Mouse (Mus musculus) cerebellum, postnatal 4 days (tissue): Measurements from ENCODE around the gene Slc16a11.

Source experiments
- DNase-seq, 2 experiments: peaks; one replicate each; pipeline ENCODE4 v3.0.0; 2022; ENCODE audit warnings: low spot score in 2 of 2, mixed read lengths in 1 of 2

Slc16a11 gene

DNA sequence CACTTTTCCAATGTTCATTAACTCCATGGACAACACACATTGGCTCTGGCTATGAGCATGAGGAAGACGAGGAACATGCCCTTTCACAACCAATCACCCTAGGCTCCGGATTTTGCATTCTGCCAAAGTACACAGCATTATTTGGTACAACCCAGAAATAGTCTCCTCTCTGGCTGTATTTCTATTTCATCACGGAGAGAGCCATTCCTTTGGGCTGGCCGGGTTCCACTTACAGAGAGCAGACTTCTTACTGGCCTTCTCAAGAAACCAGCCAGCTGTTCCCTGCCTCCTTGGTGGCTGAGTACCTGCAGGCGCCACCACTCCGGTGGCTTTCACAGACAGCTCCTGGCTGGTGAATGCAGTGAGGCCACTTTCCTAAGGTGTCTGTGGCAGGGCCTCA, at the start of gene Slc16a11:
TSS of gene Slc16a11 (plus strand) at position 330 of the 400 bp plus-strand sequence.
- DNase-seq: no peak

- DNase-seq: no peak
These were observed 46.3 kb upstream of the Slc16a11 start for GRCm38 (mm10) chr11:70165972-70166921.

- no peak for DNase-seq
These were observed 44.4 kb upstream of the Slc16a11 start for GRCm38 (mm10) chr11:70168136-70168535.

DNA sequence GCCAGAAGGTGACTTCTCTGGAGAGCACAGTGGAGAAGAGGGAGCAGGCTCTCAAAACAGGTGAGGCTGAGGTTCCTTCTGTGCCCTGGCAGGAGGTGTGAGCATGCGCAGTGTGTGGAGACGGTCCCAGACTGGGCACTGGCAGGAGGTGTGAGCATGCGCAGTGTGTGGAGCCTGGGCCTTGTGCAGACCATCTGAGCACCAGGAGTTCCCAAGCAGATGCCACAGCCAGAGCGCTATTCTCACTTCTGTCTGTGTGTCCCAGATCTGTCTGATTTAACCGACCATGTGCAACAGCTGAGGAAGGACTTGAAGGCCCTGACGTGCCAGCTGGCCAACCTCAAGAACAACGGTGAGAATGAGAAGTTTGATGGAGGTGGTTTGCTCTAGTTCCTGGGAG, 43.1 kb upstream of the Slc16a11 start:
- peak in 1 of 2 experiments; percentile 20 for DNase-seq

DNA sequence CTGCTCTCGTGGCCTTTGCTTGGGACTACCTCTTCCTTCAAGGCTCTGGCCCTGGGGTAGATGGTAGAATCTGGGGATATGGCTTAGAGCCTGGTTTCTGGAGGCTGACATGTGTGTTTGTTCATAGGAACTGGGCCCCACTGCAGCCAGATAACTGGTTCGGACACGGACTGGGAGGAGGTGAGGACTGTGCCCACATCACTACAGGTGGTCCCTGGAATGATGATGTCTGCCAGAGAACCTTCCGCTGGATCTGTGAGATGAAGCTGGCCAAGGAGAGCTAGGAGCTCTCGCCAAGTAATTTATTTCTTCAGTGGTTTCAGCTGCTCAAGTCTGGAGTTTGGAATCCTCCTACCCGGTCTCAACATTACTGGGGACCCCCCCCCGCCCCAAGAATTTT, 42.3 kb upstream of the Slc16a11 start:
- DNase-seq: peak in 1 of 2 experiments; percentile 65

- no peak for DNase-seq
These were observed 41.4 kb upstream of the Slc16a11 start for GRCm38 (mm10) chr11:70171181-70171580.

- no peak for DNase-seq
These were observed 40.7 kb upstream of the Slc16a11 start for GRCm38 (mm10) chr11:70171847-70172246.

DNA sequence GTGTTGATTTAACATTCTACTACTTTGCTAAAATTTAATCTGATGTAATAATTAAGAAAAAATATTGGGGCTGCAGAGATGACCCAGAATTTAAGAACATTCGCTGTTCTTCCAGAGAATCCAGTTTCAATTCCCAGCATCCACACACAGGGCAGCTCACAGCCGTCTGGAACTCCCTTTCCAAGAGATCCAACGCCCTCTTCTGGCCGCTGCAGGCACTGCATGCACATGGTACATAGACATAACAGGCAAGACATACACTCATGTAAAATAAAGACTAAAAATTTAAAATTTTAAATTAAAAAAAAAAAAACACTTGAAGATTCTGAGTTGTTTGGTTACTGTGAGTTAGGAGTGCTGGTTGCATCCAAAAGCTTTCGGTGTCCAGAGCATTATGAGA, 40.3 kb upstream of the Slc16a11 start:
- no peak for DNase-seq

GRCm38 (mm10) chr11:70174491-70174890, 38.1 kb upstream of the Slc16a11 start:
- DNase-seq: no peak

GRCm38 (mm10) chr11:70177647-70178046, 34.9 kb upstream of the Slc16a11 start:
- peak in 1 of 2 experiments; percentile 30 for DNase-seq

- DNase-seq: no peak
These were observed 34.2 kb upstream of the Slc16a11 start for GRCm38 (mm10) chr11:70178311-70178710.

- no peak for DNase-seq
These were observed 33.8 kb upstream of the Slc16a11 start for GRCm38 (mm10) chr11:70178756-70179155.

DNA sequence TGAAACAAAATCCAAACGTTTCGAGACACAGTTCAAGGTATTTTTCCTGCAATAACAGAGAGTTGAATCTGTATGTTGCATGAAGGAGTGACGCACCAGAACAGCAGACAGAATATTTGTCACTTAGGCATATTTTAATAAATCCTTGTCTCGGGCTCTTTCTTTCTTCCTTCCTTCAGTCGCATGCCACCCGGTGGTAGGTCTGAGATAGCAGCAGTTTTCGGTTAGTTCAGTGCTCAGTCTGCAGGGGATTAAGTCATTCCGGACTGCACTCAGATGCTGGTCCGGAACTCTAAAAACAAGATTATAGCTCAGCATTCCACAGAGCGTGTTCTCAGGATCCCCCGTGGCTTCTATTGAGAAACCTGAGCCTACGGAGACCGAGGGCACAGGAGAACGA, 33.2 kb upstream of the Slc16a11 start:
- DNase-seq: peak in 1 of 2 experiments; percentile 22

- no peak for DNase-seq
These were observed 32.1 kb upstream of the Slc16a11 start for GRCm38 (mm10) chr11:70180496-70180895.

- no peak for DNase-seq
These were observed 27.4 kb upstream of the Slc16a11 start for GRCm38 (mm10) chr11:70185120-70185519.

DNA sequence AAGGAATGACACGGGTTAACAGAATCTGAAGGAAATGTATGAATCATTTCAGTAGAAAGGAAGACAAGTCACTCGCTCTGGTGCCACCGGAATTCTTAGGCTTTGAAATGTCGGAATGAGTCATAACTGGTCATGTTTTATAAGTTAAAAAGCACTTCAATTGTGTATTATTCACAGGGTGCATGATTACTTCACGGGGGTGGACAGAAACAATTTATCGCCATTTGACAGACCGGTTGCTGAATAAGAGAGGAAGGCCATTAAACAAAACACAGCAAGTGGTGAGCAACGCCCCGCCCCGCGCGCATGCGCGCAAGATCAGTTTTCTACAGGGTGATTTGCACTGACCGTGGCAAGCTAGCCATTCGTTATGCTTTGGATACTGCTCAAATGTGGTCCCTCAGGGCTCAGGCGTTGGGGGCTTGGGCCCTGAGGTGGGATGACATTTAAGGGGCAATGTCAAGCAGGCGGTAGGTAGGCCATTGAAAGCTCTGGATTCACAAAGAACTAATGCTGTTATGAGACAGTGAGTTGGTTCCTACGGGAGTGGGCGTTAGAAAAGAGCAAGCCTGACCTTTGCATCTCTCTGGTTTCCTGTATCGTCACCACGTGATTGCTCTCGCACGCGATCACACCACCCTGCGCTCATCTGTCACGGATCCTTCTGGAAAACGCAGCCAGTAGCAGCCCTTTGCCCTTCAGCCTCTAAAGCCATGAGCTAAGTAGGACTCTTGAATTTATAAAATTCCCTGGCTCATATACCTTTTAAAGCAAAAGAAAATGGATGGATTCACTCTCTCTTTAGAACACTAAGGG, 23.0 kb upstream of the Slc16a11 start:
- no peak for DNase-seq

GRCm38 (mm10) chr11:70191188-70191587, 21.4 kb upstream of the Slc16a11 start:
- DNase-seq: no peak

DNA sequence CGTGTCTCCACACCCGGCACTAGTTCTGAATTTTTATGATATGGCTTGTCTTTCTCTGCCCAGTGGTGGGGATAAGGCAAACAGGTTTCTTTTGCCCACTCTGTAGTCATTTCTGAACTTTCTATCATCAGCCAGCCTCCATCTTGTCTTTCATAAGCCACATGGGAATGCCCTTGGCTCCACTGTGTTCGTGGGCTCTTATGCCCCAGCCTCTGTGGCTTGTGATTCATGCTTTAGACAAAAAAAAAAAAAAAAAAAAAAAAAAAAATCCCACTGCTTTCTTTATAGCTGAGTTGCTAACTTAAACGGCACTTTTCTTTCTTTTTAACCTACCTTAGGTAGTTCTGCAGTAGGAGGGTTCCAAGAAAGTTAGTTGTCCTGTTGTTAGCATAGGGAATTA, 20.4 kb upstream of the Slc16a11 start:
- DNase-seq: no peak

GRCm38 (mm10) chr11:70193354-70194285, 18.9 kb upstream of the Slc16a11 start:
- no peak for DNase-seq

DNA sequence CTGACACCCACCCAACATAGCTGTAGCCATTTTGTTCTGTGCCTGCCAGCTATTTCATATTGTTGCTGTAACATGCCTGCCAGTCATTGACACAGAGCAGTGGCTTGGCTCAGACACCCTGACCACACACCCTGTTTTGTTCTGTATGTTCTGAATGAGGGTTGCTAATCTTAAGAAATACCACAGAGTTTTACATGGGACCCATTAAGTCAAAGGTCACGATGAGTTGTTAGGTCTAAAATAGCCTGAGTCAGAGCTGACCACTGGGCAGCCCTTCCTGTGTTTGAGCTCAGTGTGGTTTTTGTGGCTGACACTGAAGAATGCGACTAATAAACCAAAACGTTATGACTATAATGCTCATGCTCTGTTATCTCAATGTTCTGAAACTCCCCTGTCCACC, 14.2 kb upstream of the Slc16a11 start:
- no peak for DNase-seq

DNA sequence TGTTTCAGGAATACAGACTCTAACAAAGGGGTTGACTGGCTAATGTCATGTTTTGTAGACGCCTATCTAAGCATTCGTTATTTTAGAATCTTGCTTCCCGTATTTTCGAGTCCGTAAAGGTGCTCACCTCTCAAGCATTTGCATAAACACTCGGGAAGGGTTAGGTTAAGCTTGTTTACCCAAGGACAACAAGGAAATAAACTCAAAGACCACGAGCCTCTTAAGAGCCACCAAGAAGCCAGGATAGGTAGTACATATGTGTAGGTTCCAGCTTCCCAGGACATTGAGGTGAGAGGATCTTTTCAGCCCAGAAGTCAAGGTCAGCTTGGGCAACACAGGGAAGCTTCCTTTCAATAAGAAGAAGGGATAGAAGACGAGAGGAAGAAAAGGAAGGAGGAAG, 13.4 kb upstream of the Slc16a11 start:
- DNase-seq: no peak
